Mouse (Mus musculus) forebrain, embryonic 14.5 days (tissue): ENCODE data around the gene Acr. TPM values are rescaled to one million over a fixed set of nuclear protein-coding genes. Genes with fewer than 3 reads are reported as not detected.

Experiments
- ATAC-seq: fragments of 200-750 bp; cut with Nextera tagmentation; 2 replicates; pipeline ENCODE4 v1.8.0; 2017; ENCODE audit warnings: mild to moderate bottlenecking, moderate library complexity
- DNase-seq: peaks from one replicate; pipeline ENCODE4 v3.0.0-alpha.2; 2015; ENCODE audit warnings: low spot score
- H3K27ac ChIP-seq: fragments of 300-500 bp; sonication (generic); 2 replicates; pipeline ENCODE4 v1.5.1; 2014; ENCODE audit warnings: low read depth, mild to moderate bottlenecking, control low read depth, low read length, moderate library complexity
- H3K27me3 ChIP-seq: fragments of 300-500 bp; sonication (generic); replicated peaks from 2 replicates; pipeline ENCODE4 v1.6.1; 2014; ENCODE audit warnings: low read length, control low read depth, mixed read lengths; ENCODE audit not compliant: control insufficient read depth, insufficient read depth
- H3K36me3 ChIP-seq: fragments of 300-500 bp; sonication (generic); 2 replicates; pipeline ENCODE4 v1.6.1; 2014; ENCODE audit warnings: low read length, control low read depth; ENCODE audit not compliant: control insufficient read depth, insufficient read depth
- H3K4me1 ChIP-seq: fragments of 300-500 bp; sonication (generic); 2 replicates; pipeline ENCODE4 v1.6.1; 2014; ENCODE audit warnings: antibody characterized with exemption, low read length, control low read depth; ENCODE audit not compliant: control insufficient read depth, insufficient read depth
- H3K4me2 ChIP-seq: fragments of 300-500 bp; sonication (generic); 2 replicates; pipeline ENCODE4 v1.6.1; 2014; ENCODE audit warnings: mild to moderate bottlenecking, control low read depth, low read length
- H3K4me3 ChIP-seq: fragments of 300-500 bp; sonication (generic); 2 replicates; pipeline ENCODE4 v1.5.1; 2014; ENCODE audit warnings: low read depth, low read length, control low read depth
- H3K9ac ChIP-seq: fragments of 300-500 bp; sonication (generic); 2 replicates; pipeline ENCODE4 v1.6.1; 2014; ENCODE audit warnings: mild to moderate bottlenecking, low read length, control low read depth, moderate library complexity
- H3K9me3 ChIP-seq: fragments of 300-500 bp; sonication (generic); replicated peaks from 2 replicates; pipeline ENCODE4 v1.6.1; 2016; ENCODE audit warnings: low read length, control low read depth, mixed read lengths; ENCODE audit not compliant: control insufficient read depth
- WGBS: fragments of 180-500 bp; shearing (Covaris S2); extraction: QIAGEN DNeasy Blood & Tissue Kit; methylation state at CpG from one replicate; pipeline ENCODE4 v1.1.7; 2014; 5-methylcytosine and 5-hydroxymethylcytosine counted together
- polyA plus RNA-seq: library from polyadenylated mRNA; unstranded; fragments of >200 nt; fragmentation: Nextera tagmentation; extraction: Ambion mirVana; gene quantifications from 2 replicates; pipeline ENCODE4 v1.2.1, GENCODE M21; 2014

The Acr gene
- polyA plus RNA-seq, 1 experiment from 2014 or later, result 0.63 TPM

DNA sequence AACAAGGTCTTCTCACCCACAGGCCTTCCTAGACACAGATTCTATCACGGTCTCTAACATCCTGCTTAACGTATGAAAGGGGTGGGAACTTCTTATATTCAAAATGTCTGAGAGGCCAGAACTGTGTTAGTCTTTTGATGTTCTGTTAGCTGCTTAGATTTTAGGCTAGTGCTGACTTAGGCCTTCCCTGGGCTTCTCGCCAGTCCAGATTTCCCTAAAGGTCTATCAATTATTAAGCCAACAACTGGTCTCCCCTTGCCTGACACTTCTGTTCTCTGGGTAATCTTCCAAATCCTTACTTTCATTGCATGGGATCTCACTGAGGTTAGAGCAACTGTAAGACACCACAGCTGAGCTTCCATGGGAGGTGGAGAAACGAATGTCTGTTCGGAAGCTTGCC lies 21.0 kb downstream of the Acr start:
- no peaks in the 10 kb centered on the region for H3K9me3 ChIP-seq
- WGBS, result 90% methylated on average over 5 of the region's 5 CpGs
- H3K27me3 ChIP-seq, result no peaks in the 10 kb centered on the region
- no peak for ATAC-seq
- no peak overlapping the region for H3K27ac ChIP-seq
- H3K4me2 ChIP-seq, result no peak overlapping the region
- no peak for DNase-seq
- H3K9ac ChIP-seq, result no peak overlapping the region
- H3K4me3 ChIP-seq, result no peak overlapping the region
- H3K4me1 ChIP-seq, result peaks cover 5% of the 10 kb centered on the region; the same call in 1 of the 2 replicates
- peaks cover 34% of the 10 kb centered on the region for H3K36me3 ChIP-seq

DNA sequence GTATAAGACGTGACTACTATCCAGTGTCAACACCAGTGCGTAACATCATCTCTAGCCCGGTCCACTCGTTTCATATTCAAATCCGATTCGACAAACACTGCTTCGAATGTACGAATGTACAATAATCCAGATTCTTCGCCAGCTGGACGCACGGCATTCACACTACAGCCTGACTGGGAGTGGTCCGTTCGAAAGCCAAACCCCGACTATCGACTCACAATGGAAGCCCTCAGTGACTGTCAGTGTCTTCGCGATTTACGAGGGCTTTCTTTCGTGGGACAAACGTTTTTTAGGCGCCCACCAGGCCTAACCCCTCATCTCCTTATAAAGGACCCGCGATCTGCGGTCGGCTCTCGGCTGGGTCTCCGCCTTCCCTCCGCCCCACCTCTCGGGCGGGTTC lies 23.2 kb downstream of the Acr start:
- Histone ChIP-seq H3K4me2 (peak overlapping the region; percentile 74), H3K9me3 (no peaks in the 10 kb centered on the region), H3K4me1 (peaks cover 5% of the 10 kb centered on the region; the same call in 1 of the 2 replicates), H3K27me3 (no peaks in the 10 kb centered on the region), H3K9ac (peak overlapping the region; percentile 80), H3K27ac (peak overlapping the region; percentile 65; the same call in 1 of the 2 replicates), H3K36me3 (peaks cover 19% of the 10 kb centered on the region; the same call in 1 of the 2 replicates), H3K4me3 (peak overlapping the region; percentile 71)
- WGBS, result 1% methylated on average over 30 of the region's 30 CpGs
- DNase-seq (peak; percentile 24), ATAC-seq (peak; percentile 13; the same call in 1 of the 2 replicates)

DNA sequence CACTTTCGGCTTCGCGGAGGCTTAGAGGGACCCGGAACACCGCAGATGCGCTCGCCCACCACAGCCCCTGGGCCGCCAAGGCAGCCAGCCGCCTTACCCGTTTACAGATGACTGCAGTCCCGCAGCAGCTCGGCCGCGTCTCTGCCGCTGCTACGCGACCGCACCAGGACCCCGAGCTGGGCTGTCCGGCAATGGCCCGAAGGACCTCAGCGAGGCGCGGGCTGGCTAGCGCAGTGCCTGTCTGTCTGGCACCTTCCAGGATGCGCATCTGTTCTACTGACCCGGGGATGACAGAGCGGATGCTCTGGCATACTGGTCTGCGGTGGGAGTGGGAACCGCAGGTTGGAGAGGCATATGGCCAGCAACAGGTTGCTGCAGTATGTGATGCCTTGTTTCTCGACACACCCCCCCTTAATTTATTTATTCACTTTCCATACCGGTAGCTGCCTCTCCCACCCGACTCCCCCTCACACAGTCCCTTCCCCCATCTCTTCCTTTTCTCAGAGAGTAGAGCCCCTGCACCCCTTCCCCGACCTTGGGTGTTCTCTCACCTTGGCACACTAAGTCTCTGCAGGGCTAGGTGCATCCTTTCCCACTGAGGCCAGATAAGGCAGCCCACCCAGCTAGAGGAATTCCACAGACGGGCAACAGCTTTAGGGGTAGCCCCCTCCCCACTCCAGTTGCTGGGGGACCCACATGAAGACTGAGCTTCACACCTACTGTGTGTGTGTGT lies 23.8 kb downstream of the Acr start, which contains the start of gene Rabl2:
Gene Rabl2 (minus strand): TSS at position 201 of the 733 bp plus-strand sequence.
- under 1% methylated on average over 35 of the region's 35 CpGs for WGBS
- Histone ChIP-seq H3K36me3 (peaks cover 14% of the 10 kb centered on the region; the same call in 1 of the 2 replicates), H3K4me2 (peak within 1 kb of the TSS; percentile 74), H3K27me3 (no peaks in the 10 kb centered on the region), H3K27ac (peak within 1 kb of the TSS; percentile 65), H3K9me3 (no peaks in the 10 kb centered on the region), H3K4me3 (peak within 1 kb of the TSS; percentile 71), H3K4me1 (peaks cover 5% of the 10 kb centered on the region; the same call in 1 of the 2 replicates), H3K9ac (peak within 1 kb of the TSS; percentile 80)
- DNase-seq, result peak; percentile 92
- ATAC-seq, result peak; percentile 97

DNA sequence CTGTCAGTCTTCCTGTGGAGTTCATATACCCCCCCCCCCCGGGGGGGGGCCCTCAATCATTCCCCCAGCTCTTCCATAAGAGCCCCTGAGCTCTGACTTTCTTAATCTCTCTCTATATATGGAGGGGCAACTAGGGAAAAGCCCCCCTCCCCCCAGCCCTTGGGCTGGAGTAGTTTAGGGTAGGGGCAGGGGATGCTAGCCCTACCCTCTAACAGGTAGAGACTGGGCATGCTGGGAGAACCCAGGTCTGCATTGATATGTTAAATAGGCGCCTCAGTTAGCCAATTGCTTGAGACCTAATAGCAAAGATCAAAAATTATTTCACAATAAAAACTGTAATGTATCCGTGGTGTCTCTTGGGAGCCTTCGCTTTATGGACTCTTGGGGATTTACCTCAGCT lies 24.4 kb downstream of the Acr start:
- no peak overlapping the region for H3K4me3 ChIP-seq
- H3K27me3 ChIP-seq, result no peaks in the 10 kb centered on the region
- ATAC-seq, result peak; percentile 15
- no peak overlapping the region for H3K27ac ChIP-seq
- no peak for DNase-seq
- H3K4me1 ChIP-seq, result peaks cover 5% of the 10 kb centered on the region; the same call in 1 of the 2 replicates
- peaks cover 8% of the 10 kb centered on the region; the same call in 1 of the 2 replicates for H3K36me3 ChIP-seq
- 39% methylated on average over 4 of the region's 4 CpGs for WGBS
- no peaks in the 10 kb centered on the region for H3K9me3 ChIP-seq
- peak overlapping the region; percentile 74 for H3K4me2 ChIP-seq
- H3K9ac ChIP-seq, result peak overlapping the region; percentile 80

DNA sequence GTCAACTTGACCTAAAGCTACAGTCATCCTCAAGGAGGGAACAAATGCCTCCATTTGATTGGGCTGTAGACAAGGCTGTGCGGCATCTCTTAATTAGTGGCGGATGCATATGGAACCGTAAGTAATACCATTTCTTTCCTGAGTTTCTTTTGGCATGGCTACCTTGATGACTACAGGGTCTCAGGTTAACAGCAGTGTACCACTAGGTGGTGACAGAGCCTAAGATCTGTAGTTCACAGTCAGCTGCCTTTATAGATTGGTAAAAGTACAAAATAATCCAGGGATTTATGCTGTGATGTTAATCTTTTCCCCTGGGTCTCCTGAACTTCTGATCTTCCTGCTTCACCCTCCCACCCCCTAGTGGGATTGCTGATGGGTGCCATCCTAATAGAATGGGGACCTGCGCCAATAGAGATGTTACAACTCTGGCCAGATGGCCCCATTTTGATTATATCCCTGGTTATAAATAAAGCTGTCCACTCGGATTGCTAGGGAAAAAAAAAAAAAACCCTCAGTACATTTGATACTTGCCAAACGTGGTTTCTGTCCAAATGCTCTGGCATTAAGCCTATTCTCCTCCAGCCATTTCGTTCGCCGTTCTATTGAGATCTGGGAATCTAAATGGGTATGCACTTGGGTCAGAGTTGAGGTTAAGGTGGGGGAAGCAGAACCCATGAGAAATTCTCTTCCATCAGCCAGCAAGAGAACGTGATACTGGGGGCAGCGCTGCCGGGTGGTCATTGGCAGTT lies 37.9 kb downstream of the Acr start:
- no peaks in the 10 kb centered on the region for H3K9me3 ChIP-seq
- WGBS, result 74% methylated on average over 12 of the region's 12 CpGs
- H3K9ac ChIP-seq, result no peak overlapping the region
- no peak overlapping the region for H3K4me2 ChIP-seq
- H3K27ac ChIP-seq, result no peak overlapping the region
- H3K36me3 ChIP-seq, result no peaks in the 10 kb centered on the region
- H3K4me3 ChIP-seq, result no peak overlapping the region
- no peaks in the 10 kb centered on the region for H3K4me1 ChIP-seq
- DNase-seq (no peak), ATAC-seq (no peak)
- no peaks in the 10 kb centered on the region for H3K27me3 ChIP-seq

DNA sequence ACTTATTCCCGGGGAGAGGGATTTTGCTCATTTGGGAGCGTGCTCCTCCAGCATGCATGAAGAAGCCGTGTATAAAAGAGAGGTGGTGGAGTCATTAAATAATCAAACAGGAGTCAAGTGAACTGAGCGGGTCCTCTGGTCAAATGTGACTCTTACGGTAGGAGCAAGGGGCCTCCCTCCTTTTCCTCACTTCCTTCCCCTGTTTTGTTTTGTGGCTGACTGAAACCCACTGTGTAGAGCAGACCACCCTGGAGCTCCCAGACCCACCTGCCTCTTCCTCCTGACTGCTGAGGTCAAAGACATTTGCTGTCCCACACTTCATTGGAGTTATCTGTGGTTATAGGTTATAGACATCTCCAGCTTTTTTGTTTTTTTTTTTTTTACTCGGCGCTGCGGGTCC lies 39.4 kb downstream of the Acr start:
- ATAC-seq (no peak), DNase-seq (no peak)
- H3K4me2 ChIP-seq, result no peak overlapping the region
- H3K4me1 ChIP-seq, result no peaks in the 10 kb centered on the region
- 86% methylated on average over 8 of the region's 8 CpGs for WGBS
- H3K27me3 ChIP-seq, result no peaks in the 10 kb centered on the region
- no peak overlapping the region for H3K27ac ChIP-seq
- H3K9me3 ChIP-seq, result no peaks in the 10 kb centered on the region
- no peak overlapping the region for H3K4me3 ChIP-seq
- no peaks in the 10 kb centered on the region for H3K36me3 ChIP-seq
- H3K9ac ChIP-seq, result no peak overlapping the region

DNA sequence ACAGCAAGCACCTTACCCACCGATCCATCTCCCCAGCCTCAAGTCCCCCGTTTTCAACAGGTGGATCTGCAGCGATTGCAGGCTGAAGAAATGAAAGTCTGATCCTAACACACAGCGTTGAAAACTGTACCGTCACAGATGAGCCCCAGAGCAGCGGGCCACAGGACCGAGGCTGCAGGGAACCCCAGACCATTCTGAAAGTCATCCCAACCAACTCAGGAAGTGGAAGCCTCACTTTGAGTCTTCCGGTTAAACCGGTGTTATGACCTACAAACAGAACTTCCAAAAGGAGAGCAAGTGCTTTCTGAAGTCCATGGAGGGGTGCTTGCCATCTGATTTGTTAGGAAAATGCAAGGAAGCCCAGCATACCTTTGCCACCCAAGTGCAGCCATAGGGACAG lies 39.8 kb downstream of the Acr start:
- no peaks in the 10 kb centered on the region for H3K4me1 ChIP-seq
- DNase-seq (no peak), ATAC-seq (no peak)
- no peak overlapping the region for H3K4me2 ChIP-seq
- no peaks in the 10 kb centered on the region for H3K27me3 ChIP-seq
- H3K9ac ChIP-seq, result no peak overlapping the region
- H3K4me3 ChIP-seq, result no peak overlapping the region
- no peaks in the 10 kb centered on the region for H3K36me3 ChIP-seq
- no peaks in the 10 kb centered on the region for H3K9me3 ChIP-seq
- 90% methylated on average over 9 of the region's 9 CpGs for WGBS
- H3K27ac ChIP-seq, result no peak overlapping the region

DNA sequence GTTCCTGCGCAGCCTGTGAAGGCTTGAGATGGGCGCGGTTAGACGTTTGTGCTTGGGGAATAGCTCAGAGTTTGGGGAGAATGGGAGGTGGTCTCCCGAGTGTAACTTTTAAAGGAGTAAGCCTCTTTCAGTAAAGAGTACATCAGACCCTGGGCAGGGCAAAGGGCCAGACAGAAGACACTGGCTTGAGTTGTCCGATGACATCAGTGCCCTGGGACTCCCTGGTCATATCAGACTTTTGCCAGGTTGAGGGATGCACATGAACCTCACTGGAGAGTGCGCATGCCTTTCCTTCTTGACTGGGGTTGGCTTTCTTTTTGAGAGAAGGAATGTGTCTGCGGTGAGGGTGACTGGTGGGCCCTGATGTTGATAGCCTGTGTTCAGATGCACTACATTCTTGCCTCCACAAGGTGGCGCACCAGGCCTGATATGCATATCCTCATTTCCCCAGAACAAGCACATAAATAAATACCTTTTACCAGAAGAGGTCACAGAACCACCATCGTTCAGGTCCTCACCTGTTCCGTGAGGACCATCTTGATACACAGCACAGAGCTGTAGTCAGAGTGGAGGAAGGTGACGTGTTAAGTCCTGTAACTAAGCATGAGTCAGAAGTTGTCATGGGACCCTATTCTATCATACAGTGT lies 54.3 kb downstream of the Acr start:
- Histone ChIP-seq H3K9ac (no peak overlapping the region), H3K4me1 (no peaks in the 10 kb centered on the region), H3K9me3 (no peaks in the 10 kb centered on the region), H3K27ac (no peak overlapping the region), H3K27me3 (no peaks in the 10 kb centered on the region), H3K4me3 (no peak overlapping the region), H3K4me2 (no peak overlapping the region), H3K36me3 (no peaks in the 10 kb centered on the region)
- ATAC-seq, result peak; percentile 46; the same call in 1 of the 2 replicates
- 76% methylated on average over 12 of the region's 12 CpGs for WGBS
- peak; percentile 50 for DNase-seq
